40 mouse cellular contexts compared by ENCODE assay signal in the genomic region with DNA sequence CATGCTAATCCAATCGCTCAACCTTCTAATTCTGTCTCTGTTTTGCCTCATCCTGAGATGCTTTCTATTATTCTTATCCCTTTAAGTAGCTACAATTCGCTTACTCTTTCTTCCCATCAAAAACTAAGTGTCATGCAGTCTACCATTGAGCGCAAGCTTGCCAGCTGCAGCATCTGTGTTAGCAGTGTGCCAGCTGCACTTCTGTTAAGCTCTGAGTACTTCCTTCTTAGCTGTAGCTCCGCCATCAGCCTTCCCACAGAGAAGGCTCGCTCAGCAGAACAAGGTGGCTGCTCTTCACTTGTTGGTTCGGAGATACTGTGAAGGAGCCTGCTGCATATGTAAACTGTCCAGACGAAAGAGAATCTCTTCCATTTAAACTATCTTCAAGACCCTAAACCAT. TPM values are rescaled to one million over a fixed set of nuclear protein-coding genes. Genes with fewer than 3 reads are reported as not detected.
DNase-seq lines count a peak whose midpoint lies in the region; ATAC-seq lines count a peak whose summit lies in the region.
"Had no signal": no experiment of that assay in that cellular context is flagged by ENCODE, and none has a peak within 500 bp of the region (broad histone marks: within the 10 kb centered on the region; RNA-seq: fewer than 3 reads in every experiment).

No protein-coding gene starts in this region.

- H3K36me3 ChIP-seq in forebrain, embryonic 16.5 days (ENCODE audit: control insufficient read depth, insufficient read depth) = no peaks in the 10 kb centered on the region
- H3K36me3 ChIP-seq in forebrain, embryonic 15.5 days = no peaks in the 10 kb centered on the region
- H3K36me3 ChIP-seq: embryonic facial prominence, embryonic 13.5 days; heart, embryonic 12.5 days; hindbrain, embryonic 15.5 days; intestine, embryonic 15.5 days; midbrain, embryonic 10.5 days; neural tube, embryonic 13.5 days had no signal

- H3K9me3 ChIP-seq in forebrain, embryonic 16.5 days (ENCODE audit: control insufficient read depth, low read length) = no peaks in the 10 kb centered on the region
- H3K9me3 ChIP-seq in forebrain, embryonic 15.5 days = no peaks in the 10 kb centered on the region
- H3K9me3 ChIP-seq: embryonic facial prominence, embryonic 13.5 days; forebrain, embryonic 13.5 days; heart, embryonic 12.5 days; hindbrain, embryonic 15.5 days; intestine, embryonic 15.5 days; midbrain, embryonic 10.5 days; neural tube, embryonic 13.5 days had no signal

- H3K4me1 ChIP-seq in forebrain, embryonic 16.5 days (replicated peaks; ENCODE audit: control insufficient read depth, insufficient read depth, low read length) = no peaks in the 10 kb centered on the region
- no peaks in the 10 kb centered on the region for H3K4me1 ChIP-seq in forebrain, embryonic 15.5 days
- H3K4me1 ChIP-seq: embryonic facial prominence, embryonic 13.5 days; forebrain, embryonic 13.5 days; heart, embryonic 12.5 days; hindbrain, embryonic 15.5 days; intestine, embryonic 15.5 days; midbrain, embryonic 10.5 days; neural tube, embryonic 13.5 days had no signal

- 83% methylated on average over 7 of the region's 7 CpGs for WGBS in forebrain, embryonic 16.5 days
- 79% methylated on average over 7 of the region's 7 CpGs for WGBS in forebrain, embryonic 15.5 days

- no peak overlapping the region for H3K9ac ChIP-seq in forebrain, embryonic 16.5 days (replicated peaks; ENCODE audit: low read depth, low read length)
- no peak overlapping the region for H3K9ac ChIP-seq in forebrain, embryonic 15.5 days (replicated peaks)
- H3K9ac ChIP-seq: embryonic facial prominence, embryonic 13.5 days; forebrain, embryonic 13.5 days; heart, embryonic 12.5 days; hindbrain, embryonic 15.5 days; intestine, embryonic 15.5 days; liver, embryonic 14.5 days; neural tube, embryonic 13.5 days had no signal

- H3K4me2 ChIP-seq in forebrain, embryonic 16.5 days (ENCODE audit: low read length) = no peak overlapping the region
- no peak overlapping the region for H3K4me2 ChIP-seq in forebrain, embryonic 15.5 days (replicated peaks)
- H3K4me2 ChIP-seq: embryonic facial prominence, embryonic 13.5 days; forebrain, embryonic 13.5 days; heart, embryonic 12.5 days; hindbrain, embryonic 15.5 days; intestine, embryonic 15.5 days; neural tube, embryonic 13.5 days had no signal

- no peaks in the 10 kb centered on the region for H3K27me3 ChIP-seq in forebrain, embryonic 16.5 days (replicated peaks; ENCODE audit: control insufficient read depth, insufficient read depth, low read length)
- no peaks in the 10 kb centered on the region for H3K27me3 ChIP-seq in forebrain, embryonic 15.5 days
- H3K27me3 ChIP-seq: embryonic facial prominence, embryonic 13.5 days; forebrain, embryonic 13.5 days; heart, embryonic 12.5 days; hindbrain, embryonic 15.5 days; intestine, embryonic 15.5 days; neural tube, embryonic 13.5 days; Patski had no signal

- DNase-seq in layer of hippocampus, adult 9-11 months = peak; percentile 10
- no peak for DNase-seq in layer of hippocampus, adult 8-10 months (ENCODE audit: low spot score in 2 of 2)
- peak; percentile 61 for DNase-seq in brain, adult 2 months (ENCODE audit: low read depth, low spot score)
- DNase-seq in spleen, postnatal 4 days (ENCODE audit: low spot score in 2 of 2) = no peak
- DNase-seq: adrenal gland, postnatal 10 days; cerebellum, adult 11-12 months; cerebellum, adult 9-11 months; gastrocnemius, postnatal 14 days; heart, adult 18-20 months; heart, postnatal 4 days; kidney, adult 2 months; kidney, postnatal 36 days; layer of hippocampus, postnatal 36 days; liver; lung, adult 2 months; lung, postnatal 10 days; right cerebral cortex, postnatal 14 days; spleen, adult 18-20 months; thymus, adult 2 months; thymus, postnatal 36 days had no signal

- ATAC-seq in forebrain, embryonic 16.5 days = peak; percentile 55
- ATAC-seq in forebrain, embryonic 15.5 days (replicated peaks) = no peak
- ATAC-seq in megakaryocyte, adult 5-6 weeks (ENCODE audit: poor library complexity, severe bottlenecking) = peak; percentile 43
- ATAC-seq: forebrain, embryonic 13.5 days; intestine, embryonic 15.5 days; midbrain, embryonic 16.5 days; Patski had no signal

- H3K4me3 ChIP-seq in forebrain, embryonic 16.5 days (replicated peaks; ENCODE audit: low read length) = no peak overlapping the region
- H3K4me3 ChIP-seq in forebrain, embryonic 15.5 days = no peak overlapping the region
- H3K4me3 ChIP-seq: embryonic facial prominence, embryonic 13.5 days; forebrain, embryonic 13.5 days; heart, embryonic 12.5 days; hindbrain, embryonic 15.5 days; intestine, embryonic 15.5 days; layer of hippocampus, adult 2 months; midbrain, embryonic 10.5 days; neural tube, embryonic 13.5 days had no signal

- H3K27ac ChIP-seq in forebrain, embryonic 16.5 days (ENCODE audit: low read length) = no peak overlapping the region
- no peak overlapping the region for H3K27ac ChIP-seq in forebrain, embryonic 15.5 days (replicated peaks)
- H3K27ac ChIP-seq: embryonic facial prominence, embryonic 13.5 days; forebrain, embryonic 13.5 days; hindbrain, embryonic 15.5 days; intestine, embryonic 15.5 days; layer of hippocampus, adult 2 months; liver, embryonic 14.5 days; macrophage; midbrain, embryonic 10.5 days; neural tube, embryonic 13.5 days had no signal

RNA-seq across cellular contexts. Expression of a gene that starts 22.1 kb away (rescaled TPM):
- polyA plus RNA-seq in forebrain, embryonic 16.5 days (2015; fragmentation: Nextera tagmentation; extraction: Ambion mirVana) = not detected in 2 replicates
- not detected in 2 replicates for polyA plus RNA-seq in forebrain, embryonic 15.5 days (2015; fragmentation: Nextera tagmentation; extraction: Ambion mirVana)
- total RNA-seq in layer of hippocampus, adult 8-10 months (2022) = not detected
- 12.4 and 13.8 TPM in 2 replicates for total RNA-seq in megakaryocyte, adult 5-6 weeks (2015)
- 16.2 and 17.2 TPM in 2 replicates for total RNA-seq in megakaryocyte, adult 5-6 weeks (2017)
- total RNA-seq: gastrocnemius, postnatal 14 days; layer of hippocampus, adult 2 months; layer of hippocampus, postnatal 36 days; left cerebral cortex, postnatal 10 days; MEL had no signal
- polyA plus RNA-seq: embryonic facial prominence, embryonic 13.5 days; forebrain, embryonic 13.5 days; hindbrain, embryonic 15.5 days; kidney, embryonic 16.5 days; limb, embryonic 11.5 days; midbrain, embryonic 10.5 days; midbrain, embryonic 16.5 days; neural tube, embryonic 13.5 days had no signal

RNA-seq across cellular contexts. Expression of a gene that starts 59.9 kb away (rescaled TPM):
- polyA plus RNA-seq in forebrain, embryonic 16.5 days (2015; fragmentation: Nextera tagmentation; extraction: Ambion mirVana) = 0.39 TPM in 1 of 2 replicates, not detected in the other
- not detected in 2 replicates for polyA plus RNA-seq in forebrain, embryonic 15.5 days (2015; fragmentation: Nextera tagmentation; extraction: Ambion mirVana)
- not detected for total RNA-seq in layer of hippocampus, adult 8-10 months (2022)
- total RNA-seq in megakaryocyte, adult 5-6 weeks (2015) = not detected in 2 replicates
- not detected in 2 replicates for total RNA-seq in megakaryocyte, adult 5-6 weeks (2017)
- total RNA-seq: gastrocnemius, postnatal 14 days; heart, adult 18-20 months; heart, postnatal 4 days; layer of hippocampus, adult 2 months; layer of hippocampus, postnatal 36 days; MEL had no signal
- polyA plus RNA-seq: embryonic facial prominence, embryonic 13.5 days; forebrain, embryonic 13.5 days; heart, embryonic 12.5 days; heart, postnatal 0 days; hindbrain, embryonic 15.5 days; kidney, adult 2 months; limb, embryonic 11.5 days; macrophage; midbrain, embryonic 10.5 days; midbrain, embryonic 16.5 days; neural tube, embryonic 13.5 days had no signal

Comparison
In these comparisons a context has a peak if more than half of its experiments do, and no peak if none do; other contexts are left out.
1. DNase-seq: peak in layer of hippocampus, adult 9-11 months (single experiment) and brain, adult 2 months (single experiment); none in layer of hippocampus, adult 8-10 months (0 of 2) and spleen, postnatal 4 days (0 of 2).
2. RNA of a gene that starts 22.1 kb away (total RNA-seq): 12.4 to 17.2 TPM in megakaryocyte, adult 5-6 weeks; not detected in layer of hippocampus, adult 8-10 months; every median in the first group is over 10 times any median in the second.